Mouse (Mus musculus): ENCODE results near the gene Ccdc30. TPM values are rescaled to one million over a fixed set of nuclear protein-coding genes. Genes with fewer than 3 reads are reported as not detected.
A peak's percentile ranks its signal among the peaks of the same experiment; 100 is the strongest.

Ccdc30 gene
- polyA plus RNA-seq (2015; fragmentation: Nextera tagmentation; extraction: Ambion mirVana), result 0.99 and 1.0 TPM in 2 replicates

DNA sequence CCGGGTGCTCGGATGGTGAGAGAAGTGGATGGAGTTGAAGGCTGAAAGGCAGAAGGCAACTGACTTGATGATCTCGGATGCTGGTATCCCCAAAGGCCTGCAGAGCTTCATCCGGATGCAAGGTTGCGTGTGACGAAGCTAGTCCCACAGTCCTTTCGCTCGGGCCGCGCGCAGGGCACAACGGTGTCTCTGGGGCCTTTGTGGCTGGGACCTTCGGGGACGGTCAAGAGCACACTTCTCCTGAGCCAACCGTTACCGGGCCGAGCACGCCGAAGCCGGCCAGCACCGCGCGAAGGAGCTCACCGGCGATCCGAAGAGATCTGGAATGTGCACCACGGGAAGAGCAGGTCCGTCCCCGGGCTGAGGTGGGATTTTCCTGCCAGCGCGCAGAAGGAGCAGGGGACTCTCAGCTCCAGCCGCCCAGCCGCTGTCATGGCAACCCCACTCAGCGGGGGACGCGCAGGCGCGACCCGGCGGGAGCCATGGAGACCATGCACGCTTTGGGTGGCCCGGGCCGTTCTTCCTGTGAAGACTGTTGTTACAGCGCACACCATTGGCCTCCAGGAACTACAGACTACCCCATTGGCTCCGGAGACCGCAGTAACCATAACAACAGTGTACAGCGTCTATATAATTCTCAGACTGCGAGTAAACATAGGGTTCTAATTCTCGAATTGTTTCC, at the start of gene Ccdc30:
Ccdc30 (minus strand) TSS at position 450 of the 682 bp plus-strand sequence.
- no peaks in the 10 kb centered on the region for H3K36me3 ChIP-seq (ENCODE audit: control insufficient read depth, insufficient read depth)

DNA sequence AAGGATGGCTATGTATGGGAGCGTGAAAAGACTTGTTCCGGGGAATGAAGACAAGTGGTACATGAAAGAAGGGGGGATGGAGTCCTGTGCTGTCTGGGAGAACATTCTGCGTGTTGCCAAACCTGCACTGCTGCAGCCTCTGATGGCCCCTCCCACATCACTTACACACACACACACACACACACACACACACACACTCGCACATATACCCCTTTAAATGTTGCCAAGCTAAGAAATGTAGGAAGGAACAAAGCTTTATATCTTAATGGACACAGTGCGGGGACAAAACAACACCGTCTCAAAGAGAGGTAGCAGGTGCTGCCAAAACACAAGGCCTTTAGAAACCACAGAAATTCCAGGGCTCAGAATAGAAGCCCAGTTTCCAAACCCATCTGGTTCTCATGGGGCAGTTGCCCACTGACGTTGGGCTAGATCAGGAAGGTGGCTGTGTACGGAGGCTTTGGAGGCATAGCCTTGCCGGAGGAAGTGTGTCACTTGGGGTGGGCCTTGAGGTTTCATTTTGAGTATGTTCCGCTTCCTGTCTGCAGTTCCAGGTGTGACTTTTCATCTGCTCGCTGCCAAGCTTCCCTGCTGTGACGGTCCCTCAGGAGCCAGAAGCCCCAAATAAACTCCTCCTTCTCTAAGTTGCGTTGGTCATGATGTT, 48.6 kb upstream of the Ccdc30 start:
- no peaks in the 10 kb centered on the region for H3K27me3 ChIP-seq (ENCODE audit: control insufficient read depth, insufficient read depth, low read depth, low read length)
- no peaks in the 10 kb centered on the region for H3K4me1 ChIP-seq (ENCODE audit: control insufficient read depth, low read depth, low read length)
- no peak overlapping the region for H3K27ac ChIP-seq (ENCODE audit: low read length)
- H3K36me3 ChIP-seq (ENCODE audit: control insufficient read depth, insufficient read depth), result no peaks in the 10 kb centered on the region
- no peak overlapping the region for H3K4me3 ChIP-seq (ENCODE audit: low read depth, low read length)
- no peak overlapping the region for H3K4me2 ChIP-seq (ENCODE audit: low read depth, low read length)
- no peaks in the 10 kb centered on the region for H3K9me3 ChIP-seq (replicated peaks; ENCODE audit: control insufficient read depth, low read length)
- no peak overlapping the region for H3K9ac ChIP-seq (ENCODE audit: low read depth, low read length)
- WGBS (ENCODE audit: insufficient replicate concordance), result 44% methylated on average over 13 of the region's 13 CpGs
- no peak for ATAC-seq (ENCODE audit: low read depth)

More for the DNA sequence above, at the start of gene Ccdc30:
- H3K27me3 ChIP-seq (ENCODE audit: control insufficient read depth, insufficient read depth, low read depth, low read length), result peaks cover 12% of the 10 kb centered on the region
- peak; percentile 97 for ATAC-seq (ENCODE audit: low read depth)
- H3K4me3 ChIP-seq (ENCODE audit: low read depth, low read length), result peak within 1 kb of the TSS; percentile 60
- under 1% methylated on average over 49 of the region's 49 CpGs for WGBS (ENCODE audit: insufficient replicate concordance)
- H3K4me2 ChIP-seq (ENCODE audit: low read depth, low read length), result peak within 1 kb of the TSS; percentile 68
- no peak within 1 kb of the TSS for H3K27ac ChIP-seq (ENCODE audit: low read length)
- peak within 1 kb of the TSS; percentile 27; the same call in 1 of the 2 replicates for H3K9ac ChIP-seq (ENCODE audit: low read depth, low read length)
- no peaks in the 10 kb centered on the region for H3K9me3 ChIP-seq (replicated peaks; ENCODE audit: control insufficient read depth, low read length)
- peaks cover 9% of the 10 kb centered on the region for H3K4me1 ChIP-seq (ENCODE audit: control insufficient read depth, low read depth, low read length)

DNA sequence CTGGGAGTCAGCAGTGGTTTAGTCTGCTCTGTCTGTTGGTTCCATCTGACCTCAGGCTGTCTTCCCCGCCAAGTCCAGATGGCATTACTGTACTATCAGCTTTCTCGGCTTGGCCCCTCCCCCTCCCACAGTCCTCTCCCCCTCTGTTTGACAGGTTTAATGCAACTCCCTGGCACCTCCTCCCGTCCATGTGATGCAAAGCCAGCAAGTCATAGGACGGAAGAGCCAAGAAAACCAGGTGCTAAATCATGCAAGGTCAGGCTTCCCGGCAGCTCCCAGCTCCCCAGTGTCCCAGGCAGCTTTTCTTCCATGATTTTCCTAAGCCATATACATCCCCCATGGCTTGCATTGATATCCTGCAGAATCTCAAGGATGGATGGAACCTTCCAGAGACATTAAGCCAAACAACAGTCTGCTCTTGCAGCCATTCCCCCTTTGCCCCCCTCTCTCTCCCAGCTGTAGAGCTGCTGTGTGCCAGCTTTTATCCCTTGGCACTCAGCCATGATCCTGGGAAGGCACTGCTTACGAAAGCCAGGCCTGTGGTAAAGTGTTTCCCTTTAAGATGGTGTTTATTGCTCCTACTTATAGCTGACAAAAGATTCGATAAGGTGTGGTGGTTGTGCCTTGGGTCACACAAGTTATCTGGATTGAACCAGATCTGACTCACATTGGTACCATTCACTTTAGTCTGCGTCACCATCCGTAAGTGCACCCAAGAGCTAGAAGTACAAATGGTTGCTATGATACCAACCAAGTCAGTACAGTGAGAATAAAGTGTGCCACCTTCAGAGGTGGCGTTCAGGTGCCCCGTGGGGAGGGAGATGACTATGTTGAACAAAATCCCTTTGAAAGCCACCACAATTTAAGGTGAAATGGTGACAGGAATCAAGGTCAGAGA, 47.8 kb upstream of the Ccdc30 start:
- H3K4me1 ChIP-seq (ENCODE audit: control insufficient read depth, low read depth, low read length), result no peaks in the 10 kb centered on the region
- no peaks in the 10 kb centered on the region for H3K27me3 ChIP-seq (ENCODE audit: control insufficient read depth, insufficient read depth, low read depth, low read length)
- H3K4me3 ChIP-seq (ENCODE audit: low read depth, low read length), result no peak overlapping the region
- ATAC-seq (ENCODE audit: low read depth), result no peak
- 40% methylated on average over 11 of the region's 11 CpGs for WGBS (ENCODE audit: insufficient replicate concordance)
- H3K36me3 ChIP-seq (ENCODE audit: control insufficient read depth, insufficient read depth), result no peaks in the 10 kb centered on the region
- H3K27ac ChIP-seq (ENCODE audit: low read length), result no peak overlapping the region
- no peaks in the 10 kb centered on the region for H3K9me3 ChIP-seq (replicated peaks; ENCODE audit: control insufficient read depth, low read length)
- no peak overlapping the region for H3K9ac ChIP-seq (ENCODE audit: low read depth, low read length)
- H3K4me2 ChIP-seq (ENCODE audit: low read depth, low read length), result no peak overlapping the region

DNA sequence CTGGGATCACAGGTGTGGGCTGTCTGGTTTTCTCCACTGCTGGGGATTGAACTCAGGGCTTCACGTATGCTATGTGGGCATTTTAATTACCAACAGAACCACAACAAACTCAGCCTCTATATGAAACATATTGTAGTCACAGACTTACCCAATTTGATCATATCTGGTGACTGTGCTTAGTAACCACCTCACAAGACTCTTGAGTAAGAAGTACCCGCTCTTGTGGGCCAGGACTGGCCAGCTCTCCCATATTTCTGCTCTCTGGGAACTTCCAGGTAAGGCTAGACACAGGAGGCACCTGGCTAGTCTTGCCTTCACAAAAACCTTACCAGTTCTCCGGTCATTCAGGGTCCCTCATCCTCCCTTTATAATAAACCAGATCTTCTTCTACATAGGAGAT, 47.1 kb upstream of the Ccdc30 start:
- Histone ChIP-seq H3K27ac (ENCODE audit: low read length) (no peak overlapping the region), H3K27me3 (ENCODE audit: control insufficient read depth, insufficient read depth, low read depth, low read length) (no peaks in the 10 kb centered on the region), H3K4me1 (ENCODE audit: control insufficient read depth, low read depth, low read length) (no peaks in the 10 kb centered on the region), H3K9me3 (replicated peaks; ENCODE audit: control insufficient read depth, low read length) (no peaks in the 10 kb centered on the region), H3K4me3 (ENCODE audit: low read depth, low read length) (no peak overlapping the region), H3K9ac (ENCODE audit: low read depth, low read length) (no peak overlapping the region), H3K4me2 (ENCODE audit: low read depth, low read length) (no peak overlapping the region), H3K36me3 (ENCODE audit: control insufficient read depth, insufficient read depth) (no peaks in the 10 kb centered on the region)
- 57% methylated on average over 3 of the region's 3 CpGs for WGBS (ENCODE audit: insufficient replicate concordance)
- ATAC-seq (ENCODE audit: low read depth), result no peak

DNA sequence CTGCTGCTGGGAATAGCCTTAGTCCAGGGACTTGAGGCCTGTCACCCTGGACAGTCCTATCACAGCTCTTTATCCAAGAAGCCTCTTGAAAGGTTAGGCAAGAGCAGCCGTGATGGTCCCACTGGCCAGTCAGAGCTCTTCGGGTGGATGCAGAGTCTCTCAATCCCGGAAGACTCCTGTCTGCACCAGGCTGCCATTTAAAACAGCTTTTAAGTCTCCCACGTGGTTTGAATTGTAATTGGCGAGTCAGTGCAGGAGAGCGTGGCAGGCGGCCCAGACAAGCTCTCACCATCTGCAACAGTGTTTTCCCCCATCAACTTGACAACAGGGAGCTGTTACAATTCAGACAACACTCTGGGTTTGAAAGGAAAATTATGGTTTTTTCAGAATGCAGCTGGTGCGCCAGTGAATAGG, 45.4 kb upstream of the Ccdc30 start:
- Histone ChIP-seq H3K27me3 (ENCODE audit: control insufficient read depth, insufficient read depth, low read depth, low read length) (no peaks in the 10 kb centered on the region), H3K4me2 (ENCODE audit: low read depth, low read length) (no peak overlapping the region), H3K9me3 (replicated peaks; ENCODE audit: control insufficient read depth, low read length) (no peaks in the 10 kb centered on the region), H3K4me3 (ENCODE audit: low read depth, low read length) (no peak overlapping the region), H3K36me3 (ENCODE audit: control insufficient read depth, insufficient read depth) (no peaks in the 10 kb centered on the region), H3K27ac (ENCODE audit: low read length) (no peak overlapping the region), H3K4me1 (ENCODE audit: control insufficient read depth, low read depth, low read length) (no peaks in the 10 kb centered on the region), H3K9ac (ENCODE audit: low read depth, low read length) (no peak overlapping the region)
- 59% methylated on average over 8 of the region's 8 CpGs for WGBS (ENCODE audit: insufficient replicate concordance)
- ATAC-seq (ENCODE audit: low read depth), result no peak

DNA sequence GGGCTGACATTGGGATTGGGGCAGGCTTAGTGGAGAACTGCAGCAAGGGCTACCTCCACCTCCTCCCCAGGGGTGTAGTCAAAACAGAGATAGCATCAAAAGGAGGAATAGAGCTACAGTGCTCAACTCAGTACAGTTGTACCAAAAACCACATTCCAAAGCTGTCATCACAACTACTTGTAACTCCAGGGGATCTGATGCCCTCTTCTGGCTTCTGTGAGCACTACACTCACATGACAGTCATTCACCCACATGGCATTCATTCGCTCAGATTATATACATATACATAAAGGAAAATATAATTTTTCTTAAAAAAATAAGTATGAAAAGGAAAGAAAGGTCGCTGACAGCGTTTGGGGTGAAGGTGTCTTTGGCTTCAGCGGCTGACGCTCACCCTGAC, 45.0 kb upstream of the Ccdc30 start:
- H3K4me3 ChIP-seq (ENCODE audit: low read depth, low read length), result no peak overlapping the region
- no peaks in the 10 kb centered on the region for H3K4me1 ChIP-seq (ENCODE audit: control insufficient read depth, low read depth, low read length)
- no peak overlapping the region for H3K9ac ChIP-seq (ENCODE audit: low read depth, low read length)
- H3K4me2 ChIP-seq (ENCODE audit: low read depth, low read length), result no peak overlapping the region
- no peaks in the 10 kb centered on the region for H3K9me3 ChIP-seq (replicated peaks; ENCODE audit: control insufficient read depth, low read length)
- H3K27me3 ChIP-seq (ENCODE audit: control insufficient read depth, insufficient read depth, low read depth, low read length), result no peaks in the 10 kb centered on the region
- no peak for ATAC-seq (ENCODE audit: low read depth)
- H3K27ac ChIP-seq (ENCODE audit: low read length), result no peak overlapping the region
- 60% methylated on average over 5 of the region's 5 CpGs for WGBS (ENCODE audit: insufficient replicate concordance)
- no peaks in the 10 kb centered on the region for H3K36me3 ChIP-seq (ENCODE audit: control insufficient read depth, insufficient read depth)

DNA sequence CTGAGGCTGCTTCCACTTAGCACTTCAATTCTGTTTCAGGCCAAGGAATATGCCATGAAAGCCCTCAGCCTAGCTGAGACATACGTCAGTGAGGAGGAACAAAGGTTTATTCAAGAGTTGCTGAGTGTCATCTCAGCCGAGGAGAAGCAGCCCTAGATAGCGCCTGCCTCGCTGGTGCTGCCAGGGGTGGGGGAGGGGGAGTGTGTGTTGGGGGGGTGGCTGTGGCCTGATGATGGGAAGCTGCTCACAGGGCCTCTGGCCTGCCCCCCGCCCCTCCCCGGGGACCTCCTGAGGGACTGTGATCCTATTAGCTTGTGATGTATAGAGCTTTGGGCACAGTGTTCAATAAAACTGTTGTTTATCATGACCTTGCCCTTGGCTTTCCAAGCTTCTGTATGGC, 38.2 kb upstream of the Ccdc30 start:
- ATAC-seq (ENCODE audit: low read depth), result no peak
- Histone ChIP-seq H3K4me1 (ENCODE audit: control insufficient read depth, low read depth, low read length) (no peaks in the 10 kb centered on the region), H3K9me3 (replicated peaks; ENCODE audit: control insufficient read depth, low read length) (no peaks in the 10 kb centered on the region), H3K27ac (ENCODE audit: low read length) (no peak overlapping the region), H3K9ac (ENCODE audit: low read depth, low read length) (no peak overlapping the region), H3K36me3 (ENCODE audit: control insufficient read depth, insufficient read depth) (no peaks in the 10 kb centered on the region), H3K4me2 (ENCODE audit: low read depth, low read length) (no peak overlapping the region), H3K27me3 (ENCODE audit: control insufficient read depth, insufficient read depth, low read depth, low read length) (no peaks in the 10 kb centered on the region), H3K4me3 (ENCODE audit: low read depth, low read length) (no peak overlapping the region)
- 21% methylated on average over 6 of the region's 6 CpGs for WGBS (ENCODE audit: insufficient replicate concordance)

DNA sequence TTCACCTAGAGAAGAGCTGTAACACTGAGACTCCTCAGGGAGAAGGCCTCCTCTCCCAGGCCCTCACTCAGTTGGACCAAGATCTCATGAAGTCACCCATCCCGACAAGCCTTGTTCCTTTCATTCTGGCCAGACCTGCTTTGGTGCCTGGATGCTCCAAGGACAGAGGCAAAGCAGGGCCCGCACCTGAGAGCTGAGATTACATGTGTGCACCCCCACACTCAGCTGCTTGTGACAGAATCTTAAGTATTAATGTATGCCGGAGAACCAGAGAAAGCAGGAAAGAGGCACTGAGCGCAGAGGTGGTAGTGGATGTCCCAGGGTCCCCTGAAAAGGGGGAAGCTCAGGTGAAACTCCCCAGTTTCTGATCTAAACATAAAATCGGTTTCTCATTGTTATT, 37.8 kb upstream of the Ccdc30 start:
- 52% methylated on average over 5 of the region's 5 CpGs for WGBS (ENCODE audit: insufficient replicate concordance)
- no peaks in the 10 kb centered on the region for H3K36me3 ChIP-seq (ENCODE audit: control insufficient read depth, insufficient read depth)
- no peak overlapping the region for H3K27ac ChIP-seq (ENCODE audit: low read length)
- ATAC-seq (ENCODE audit: low read depth), result no peak
- no peak overlapping the region for H3K4me3 ChIP-seq (ENCODE audit: low read depth, low read length)
- H3K27me3 ChIP-seq (ENCODE audit: control insufficient read depth, insufficient read depth, low read depth, low read length), result no peaks in the 10 kb centered on the region
- no peak overlapping the region for H3K4me2 ChIP-seq (ENCODE audit: low read depth, low read length)
- no peaks in the 10 kb centered on the region for H3K4me1 ChIP-seq (ENCODE audit: control insufficient read depth, low read depth, low read length)
- H3K9me3 ChIP-seq (replicated peaks; ENCODE audit: control insufficient read depth, low read length), result no peaks in the 10 kb centered on the region
- H3K9ac ChIP-seq (ENCODE audit: low read depth, low read length), result no peak overlapping the region
